Mouse (Mus musculus) ES-E14 (cell line): ENCODE measurements around the gene Slc16a9. TPM values are rescaled to one million over a fixed set of nuclear protein-coding genes. Genes with fewer than 3 reads are reported as not detected.

ENCODE experiments used
- DNase-seq: peaks from one replicate; pipeline ENCODE4 v3.0.0-alpha.2; 2013; ENCODE audit warnings: low read depth, low spot score
- H3K27ac ChIP-seq: 2 replicates; pipeline ENCODE4 v1.5.1; 2012; ENCODE audit warnings: low read depth, mild to moderate bottlenecking, low read length, moderate library complexity, mixed read lengths; ENCODE audit not compliant: poor library complexity, insufficient read depth, severe bottlenecking
- H3K36me3 ChIP-seq: 2 replicates; pipeline ENCODE4 v1.6.1; 2012; ENCODE audit warnings: mild to moderate bottlenecking, low read length, moderate library complexity, mixed read lengths; ENCODE audit not compliant: control insufficient read depth, poor library complexity, insufficient read depth, severe bottlenecking
- H3K4me1 ChIP-seq, 2 experiments: fragments of 150-350 bp in 1 of 2; sonication (generic) in 1 of 2; 2 replicates each; pipeline ENCODE4 v1.6.1; 2012; ENCODE audit warnings: low read length in 2 of 2, mild to moderate bottlenecking in 1 of 2, mixed read lengths in 1 of 2; ENCODE audit not compliant: control insufficient read depth in 2 of 2, insufficient read depth in 2 of 2, poor library complexity in 1 of 2
- H3K4me3 ChIP-seq, 2 experiments: fragments of 150-350 bp in 1 of 2; sonication (generic) in 1 of 2; 2 replicates each; pipeline ENCODE4 v1.5.1; 2012; ENCODE audit warnings: low read length in 2 of 2, low read depth in 1 of 2, mild to moderate bottlenecking in 1 of 2, mixed read lengths in 1 of 2; ENCODE audit not compliant: insufficient read depth in 1 of 2, poor library complexity in 1 of 2, severe bottlenecking in 1 of 2
- H3K9ac ChIP-seq: 2 replicates; pipeline ENCODE4 v1.6.1; 2012; ENCODE audit warnings: low read depth, mild to moderate bottlenecking, low read length, mixed read lengths; ENCODE audit not compliant: poor library complexity, insufficient read depth, severe bottlenecking
- H3K9me3 ChIP-seq: fragments of 150-350 bp; sonication (generic); 2 replicates; pipeline ENCODE4 v1.6.1; 2012; ENCODE audit warnings: low read depth, mild to moderate bottlenecking, low read length; ENCODE audit not compliant: control insufficient read depth, insufficient read depth
- CHD2 ChIP-seq: IDR thresholded peaks from 2 replicates; pipeline ENCODE4 v1.6.1; 2014; ENCODE audit warnings: mild to moderate bottlenecking, low read depth, low read length, inconsistent platforms
- HCFC1 ChIP-seq: IDR thresholded peaks from 2 replicates; pipeline ENCODE4 v1.6.1; 2012; ENCODE audit warnings: low read length, inconsistent platforms, borderline replicate concordance; ENCODE audit not compliant: insufficient read depth
- MAFK ChIP-seq: IDR thresholded peaks from 2 replicates; pipeline ENCODE4 v1.6.1; 2014; ENCODE audit warnings: mild to moderate bottlenecking, low read depth, low read length, inconsistent platforms; ENCODE audit not compliant: insufficient read depth
- ZC3H11A ChIP-seq: IDR thresholded peaks from 2 replicates; pipeline ENCODE4 v1.6.1; 2012; ENCODE audit warnings: low read depth, mild to moderate bottlenecking, inconsistent platforms, low read length, borderline replicate concordance
- ZNF384 ChIP-seq: IDR thresholded peaks from 2 replicates; pipeline ENCODE4 v1.6.1; 2012; ENCODE audit warnings: low read depth, low read length, inconsistent platforms
- in situ Hi-C, 2 experiments: fragments of 600-800 bp; cut with MboI; formaldehyde crosslinking; loops; one replicate each; pipeline ENCODE4 v1.15.1; 2025; ENCODE audit warnings: low sequenced_read_pairs in 2 of 2, inconsistent platforms in 1 of 2; ENCODE audit not compliant: unreplicated experiment in 2 of 2
- total RNA-seq: library from RNA; depleted of rRNA; stranded (reverse); fragments of 300-350 nt; gene quantifications from 2 replicates; pipeline ENCODE4 v1.2.3, GENCODE M21; 2012

The Slc16a9 gene
- total RNA-seq, 1 experiment, result 1.3 TPM

GRCm38 (mm10) chr10:70287825-70288235 lies 42.9 kb downstream of the Slc16a9 start:
- Histone ChIP-seq H3K4me1 (peaks cover 16 to 20% of the 10 kb centered on the region in 2 experiments), H3K9ac (no peak overlapping the region), H3K4me3 (no peak overlapping the region), H3K36me3 (no peaks in the 10 kb centered on the region), H3K9me3 (no peaks in the 10 kb centered on the region), H3K27ac (peak overlapping the region; percentile 22)
- DNase-seq, result no peak
- TF ChIP-seq ZNF384 (no peak), MAFK (peak; percentile 85)
- in situ Hi-C loops, result loop anchor here in 1 of 2 experiments (25.0 kb wide), 1 partner anchor 426 kb away; no protein-coding TSS in a partner anchor

GRCm38 (mm10) chr10:70288406-70289327 lies 43.8 kb downstream of the Slc16a9 start:
- in situ Hi-C loops, result loop anchor here in 1 of 2 experiments (25.0 kb wide), 1 partner anchor 426 kb away; no protein-coding TSS in a partner anchor
- no peak overlapping the region for H3K9ac ChIP-seq

GRCm38 (mm10) chr10:70292014-70292413 lies 47.1 kb downstream of the Slc16a9 start:
- in situ Hi-C loops, result loop anchor here (10.0 to 25.0 kb wide), 2 partner anchors 427 to 430 kb away; no protein-coding TSS in a partner anchor
- H3K4me1 ChIP-seq, result peaks cover 11 to 25% of the 10 kb centered on the region in 2 experiments; a peak in 3 of 4 replicates
- H3K9ac ChIP-seq, result no peak overlapping the region
- peak overlapping the region; percentile 55; the same call in 1 of the 2 replicates for H3K27ac ChIP-seq
- H3K4me3 ChIP-seq, result no peak overlapping the region
- DNase-seq, result peak; percentile 72
- H3K36me3 ChIP-seq, result no peaks in the 10 kb centered on the region
- TF ChIP-seq HCFC1 (no peak), ZC3H11A (no peak), MAFK (no peak), CHD2 (no peak), ZNF384 (no peak)
- H3K9me3 ChIP-seq, result no peaks in the 10 kb centered on the region

More at GRCm38 (mm10) chr10:70288406-70289327, 43.8 kb downstream of the Slc16a9 start:
- peak overlapping the region; percentile 22 for H3K27ac ChIP-seq
- no peak for DNase-seq
- TF ChIP-seq ZNF384 (no peak), MAFK (no peak), HCFC1 (no peak), ZC3H11A (no peak), CHD2 (no peak)
- no peaks in the 10 kb centered on the region for H3K9me3 ChIP-seq
- H3K4me1 ChIP-seq, result peaks cover 16 to 21% of the 10 kb centered on the region in 2 experiments
- no peaks in the 10 kb centered on the region for H3K36me3 ChIP-seq
- H3K4me3 ChIP-seq, result no peak overlapping the region

GRCm38 (mm10) chr10:70294094-70294493 lies 49.2 kb downstream of the Slc16a9 start:
- Histone ChIP-seq H3K27ac (no peak overlapping the region), H3K9me3 (no peaks in the 10 kb centered on the region), H3K36me3 (no peaks in the 10 kb centered on the region), H3K4me3 (no peak overlapping the region), H3K4me1 (peaks cover 1 to 16% of the 10 kb centered on the region in 2 experiments; a peak in 3 of 4 replicates), H3K9ac (no peak overlapping the region)
- no peak for DNase-seq
- in situ Hi-C loops, result loop anchor here (10.0 to 25.0 kb wide), 2 partner anchors 429 to 432 kb away; no protein-coding TSS in a partner anchor
- TF ChIP-seq MAFK (no peak), HCFC1 (no peak), ZC3H11A (no peak), ZNF384 (no peak), CHD2 (no peak)
